Mouse (Mus musculus): ENCODE data around the gene Dmbt1. TPM values are rescaled to one million over a fixed set of nuclear protein-coding genes. Genes with fewer than 3 reads are reported as not detected.

The Dmbt1 gene
- total RNA-seq, 2 experiments from 2014 or later: not detected

DNA sequence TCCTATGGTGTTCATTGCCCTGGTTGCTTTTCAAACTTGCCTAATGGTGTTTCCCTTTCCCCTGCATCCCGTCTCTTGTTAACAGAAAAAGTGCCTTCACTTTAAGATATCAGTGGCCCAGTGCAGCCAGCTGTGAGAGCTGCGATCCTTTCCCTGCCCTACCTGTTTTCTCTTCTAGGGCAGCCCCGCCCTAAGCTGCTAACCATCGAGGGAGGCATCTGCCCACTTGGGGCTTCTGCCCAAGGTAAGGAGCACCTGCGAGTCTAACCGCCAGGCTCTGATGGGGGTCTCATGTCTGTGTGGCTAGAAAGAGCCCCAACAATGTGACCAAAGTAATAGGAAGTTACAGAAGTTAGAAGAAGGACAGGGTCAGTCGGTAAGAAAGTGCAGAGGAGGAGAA is 130.4 kb downstream of the Dmbt1 start:
- intact Hi-C loops (cut with DNase I): no loop called here
- no peak for DNase-seq (ENCODE audit: low spot score in 2 of 2)

DNA sequence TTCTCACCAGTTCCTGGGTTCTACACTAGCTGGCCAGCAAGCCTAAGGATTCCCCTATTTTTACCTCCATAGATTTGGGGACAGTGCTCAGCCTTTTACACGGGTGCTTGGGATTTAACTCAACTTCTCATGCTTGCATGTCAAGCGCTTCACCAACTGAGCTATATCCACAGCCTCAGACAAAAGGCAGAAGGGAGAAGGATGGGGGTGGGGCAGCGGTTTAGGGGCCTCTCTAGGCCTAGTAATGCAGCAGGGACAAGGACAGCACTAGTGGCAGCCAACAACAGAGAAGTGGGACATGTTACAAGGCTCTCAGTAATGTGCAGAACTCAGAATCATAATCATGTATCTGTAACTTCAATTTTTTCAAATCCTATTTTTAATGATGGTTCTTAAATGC is 135.9 kb downstream of the Dmbt1 start:
- intact Hi-C loops (cut with DNase I): no loop called here
- DNase-seq (ENCODE audit: low spot score in 2 of 2): no peak

DNA sequence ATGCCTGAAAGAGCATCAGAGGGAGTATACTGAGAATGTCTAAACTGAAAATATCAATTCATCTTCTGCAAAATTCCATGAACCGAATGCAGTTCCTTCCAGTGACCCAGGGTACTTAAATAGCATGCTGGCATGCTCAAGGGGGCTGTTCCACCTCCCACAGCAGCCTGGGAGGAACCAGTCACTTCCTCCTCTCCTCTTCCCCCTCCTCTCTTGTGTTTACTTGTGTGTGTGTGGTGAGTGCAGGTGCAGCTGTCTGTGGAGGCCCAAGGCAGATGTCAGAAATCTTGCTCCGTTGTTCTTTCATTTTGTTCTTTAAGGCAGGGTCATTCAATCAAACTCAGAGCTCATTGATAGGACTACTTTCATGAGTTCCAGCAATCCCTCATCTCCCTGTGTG is 137.2 kb downstream of the Dmbt1 start:
- DNase-seq (ENCODE audit: low spot score in 2 of 2): no peak
- intact Hi-C loops (cut with DNase I): no loop called here

Other genes with a start within 250 kb of the Dmbt1 start
- 10 to 100 TPM; 92.6 to 98.0 TPM for gene Plekha1, start 166.3 kb upstream of the Dmbt1 start, total RNA-seq (2021)
- 100 to 1,000 TPM; 222 to 262 TPM for gene Htra1, start 95.9 kb upstream of the Dmbt1 start, total RNA-seq (2021)
- gene 4933402N03Rik, start 114.3 kb downstream of the Dmbt1 start, total RNA-seq (2021): not detected
- gene 5430419D17Rik, start 142.3 kb downstream of the Dmbt1 start, total RNA-seq (2021): not detected